Mouse (Mus musculus) megakaryocyte, embryonic 14.5 days (primary cell): ENCODE measurements around the gene Zfp212.

ENCODE experiments used
- FLI1 ChIP-seq: IDR thresholded peaks from 2 replicates; pipeline ENCODE4 v1.6.1; 2012; ENCODE audit warnings: low read length, inconsistent platforms, mixed read lengths
- GATA1 ChIP-seq: IDR thresholded peaks from 3 replicates; pipeline ENCODE4 v1.6.1; 2012; ENCODE audit warnings: mixed read lengths, low read length, inconsistent platforms, borderline replicate concordance

GRCm38 (mm10) chr6:47879049-47879716 is 41.1 kb upstream of the Zfp212 start:
- TF ChIP-seq FLI1 (no peak), GATA1 (no peak)
